Mouse (Mus musculus): ENCODE results near the gene Zfp410.

DNA sequence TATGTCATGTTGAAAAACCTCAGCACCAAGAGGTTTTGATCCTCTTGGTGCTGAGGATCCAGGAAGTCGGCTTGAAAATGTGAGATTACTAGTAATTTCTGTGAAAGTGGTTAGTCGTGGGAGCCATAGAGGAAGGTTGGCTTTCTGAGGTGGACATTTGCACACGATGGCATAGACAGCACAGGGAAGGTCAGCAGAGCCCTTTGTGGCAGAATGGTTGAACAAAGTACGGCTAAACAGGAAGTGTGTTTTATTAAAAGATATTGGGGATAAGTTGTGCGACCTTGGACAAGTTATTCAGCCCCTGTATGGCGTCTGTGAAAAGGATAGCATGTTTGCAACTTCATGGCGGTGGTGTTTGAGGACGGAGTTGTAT is 31.1 kb upstream of the Zfp410 start:
- no peak for TF ChIP-seq CTCF (conservative IDR thresholded peaks at IDR 0.05; ENCODE audit: insufficient read depth, insufficient read length, low read depth, low read length)
- no peak for TF ChIP-seq POLR2A (IDR thresholded peaks at IDR 0.05; ENCODE audit: low read depth, low read length)

Measured in kidney, adult 2 months (tissue).